Mouse (Mus musculus) C2C12 (cell line): Measurements from ENCODE around the gene Arl8b.

Experiments used
- CEBPB ChIP-seq: IDR thresholded peaks from one replicate; pipeline ENCODE4 v1.6.1; 2011; ENCODE audit warnings: low read depth, mild to moderate bottlenecking, control low read depth, moderate library complexity
- CTCF ChIP-seq: IDR thresholded peaks from one replicate; pipeline ENCODE4 v1.5.1; 2011; ENCODE audit not compliant: control insufficient read depth, insufficient read depth, insufficient read length
- FOSL1 ChIP-seq: IDR thresholded peaks from one replicate; pipeline ENCODE4 v1.8.0; 2011; ENCODE audit warnings: mild to moderate bottlenecking, low read length; ENCODE audit not compliant: poor library complexity, insufficient read depth, severe bottlenecking
- MAX ChIP-seq: IDR thresholded peaks from one replicate; pipeline ENCODE4 v1.6.1; 2011; ENCODE audit warnings: mild to moderate bottlenecking, control low read depth
- MYOG ChIP-seq: IDR thresholded peaks from one replicate; pipeline ENCODE4 v1.6.1; 2011; ENCODE audit not compliant: control insufficient read depth, insufficient read length; ENCODE audit errors: extremely low read depth
- USF1 ChIP-seq: IDR thresholded peaks from one replicate; pipeline ENCODE4 v1.6.1; 2011; ENCODE audit warnings: low read depth, mild to moderate bottlenecking, control low read depth, moderate library complexity

GRCm38 (mm10) chr6:108817510-108817909 lies 34.6 kb downstream of the Arl8b start:
- TF ChIP-seq CTCF (no peak), MAX (no peak), MYOG (no peak), FOSL1 (no peak), USF1 (no peak), CEBPB (no peak)
